Mouse (Mus musculus) midbrain, embryonic 10.5 days (tissue): Measurements from ENCODE around the gene Jam3. TPM values are rescaled to one million over a fixed set of nuclear protein-coding genes. Genes with fewer than 3 reads are reported as not detected.

Experiments used
- DNase-seq: peaks from one replicate; pipeline ENCODE4 v3.0.0-alpha.2; 2017; ENCODE audit warnings: low spot score
- H3K27ac ChIP-seq: fragments of 300-500 bp; sonication (generic); replicated peaks from 2 replicates; pipeline ENCODE4 v1.5.1; 2016; ENCODE audit warnings: mild to moderate bottlenecking
- H3K27me3 ChIP-seq: fragments of 300-500 bp; sonication (generic); 2 replicates; pipeline ENCODE4 v1.6.1; 2016; ENCODE audit warnings: low read depth, mild to moderate bottlenecking; ENCODE audit not compliant: poor library complexity, severe bottlenecking
- H3K36me3 ChIP-seq: fragments of 300-500 bp; sonication (generic); 2 replicates; pipeline ENCODE4 v1.6.1; 2016; ENCODE audit warnings: mild to moderate bottlenecking, moderate library complexity
- H3K4me1 ChIP-seq: fragments of 300-500 bp; sonication (generic); 2 replicates; pipeline ENCODE4 v1.6.1; 2016
- H3K4me3 ChIP-seq: fragments of 300-500 bp; sonication (generic); 2 replicates; pipeline ENCODE4 v1.5.1; 2016; ENCODE audit warnings: mild to moderate bottlenecking, moderate library complexity
- H3K9me3 ChIP-seq: fragments of 300-500 bp; sonication (generic); replicated peaks from 2 replicates; pipeline ENCODE4 v1.6.1; 2016; ENCODE audit warnings: mild to moderate bottlenecking
- WGBS: fragments of 180-500 bp; shearing (Covaris S2); methylation state at CpG from one replicate; pipeline ENCODE4 v1.1.7; 2016; 5-methylcytosine and 5-hydroxymethylcytosine counted together
- polyA plus RNA-seq: library from polyadenylated mRNA; unstranded; fragments of >200 nt; fragmentation: Nextera tagmentation; extraction: Ambion mirVana; gene quantifications from 2 replicates; pipeline ENCODE4 v1.2.1, GENCODE M21; 2016

The Jam3 gene
- polyA plus RNA-seq, 1 experiment from 2014 or later: 146 TPM

- Histone ChIP-seq H3K27ac (no peak overlapping the region), H3K4me3 (no peak overlapping the region), H3K4me1 (0 out of 2 replicates have a peak, but pooled peaks cover 7% of the 10 kb centered on the region), H3K36me3 (peaks cover 99% of the 10 kb centered on the region), H3K9me3 (no peaks in the 10 kb centered on the region), H3K27me3 (no peaks in the 10 kb centered on the region)
- WGBS: 91% methylated on average over 4 of the region's 4 CpGs
- no peak for DNase-seq
These were observed 55.7 kb downstream of the Jam3 start for GRCm38 (mm10) chr9:27099474-27099873.

- H3K9me3 ChIP-seq: no peaks in the 10 kb centered on the region
- WGBS: 87% methylated on average over 8 of the region's 8 CpGs
- H3K27ac ChIP-seq: no peak overlapping the region
- DNase-seq: no peak
- no peak overlapping the region for H3K4me3 ChIP-seq
- no peaks in the 10 kb centered on the region for H3K27me3 ChIP-seq
- H3K4me1 ChIP-seq: 0 out of 2 replicates have a peak, but pooled peaks cover 7% of the 10 kb centered on the region
- peaks cover 99% of the 10 kb centered on the region for H3K36me3 ChIP-seq
These were observed 56.7 kb downstream of the Jam3 start for GRCm38 (mm10) chr9:27098557-27098956.

- Histone ChIP-seq H3K9me3 (no peaks in the 10 kb centered on the region), H3K36me3 (peaks cover 99% of the 10 kb centered on the region), H3K27me3 (no peaks in the 10 kb centered on the region), H3K4me3 (no peak overlapping the region), H3K4me1 (0 out of 2 replicates have a peak, but pooled peaks cover 7% of the 10 kb centered on the region), H3K27ac (peak overlapping the region; percentile 55; the same call in 1 of the 2 replicates)
- WGBS: 62% methylated on average over 4 of the region's 4 CpGs
- no peak for DNase-seq
These were observed 57.1 kb downstream of the Jam3 start for GRCm38 (mm10) chr9:27098092-27098491.

GRCm38 (mm10) chr9:27092916-27093315 lies 62.3 kb downstream of the Jam3 start:
- WGBS: 88% methylated on average over 6 of the region's 6 CpGs

GRCm38 (mm10) chr9:27090801-27091775 lies 64.1 kb downstream of the Jam3 start:
- H3K27me3 ChIP-seq: no peaks in the 10 kb centered on the region
- WGBS: 94% methylated on average over 13 of the region's 13 CpGs
- peaks cover 100% of the 10 kb centered on the region for H3K36me3 ChIP-seq
- no peak overlapping the region for H3K27ac ChIP-seq
- no peaks in the 10 kb centered on the region for H3K9me3 ChIP-seq
- H3K4me3 ChIP-seq: no peak overlapping the region
- no peaks in the 10 kb centered on the region for H3K4me1 ChIP-seq
- no peak for DNase-seq

More at GRCm38 (mm10) chr9:27092916-27093315, 62.3 kb downstream of the Jam3 start:
- Histone ChIP-seq H3K27ac (no peak overlapping the region), H3K4me1 (0 out of 2 replicates have a peak, but pooled peaks cover 2% of the 10 kb centered on the region), H3K4me3 (no peak overlapping the region), H3K9me3 (no peaks in the 10 kb centered on the region), H3K36me3 (peaks cover 100% of the 10 kb centered on the region), H3K27me3 (no peaks in the 10 kb centered on the region)
- DNase-seq: no peak

GRCm38 (mm10) chr9:27090134-27090533 lies 65.1 kb downstream of the Jam3 start:
- Histone ChIP-seq H3K36me3 (peaks cover 100% of the 10 kb centered on the region), H3K27me3 (no peaks in the 10 kb centered on the region), H3K4me3 (no peak overlapping the region), H3K27ac (no peak overlapping the region), H3K9me3 (no peaks in the 10 kb centered on the region), H3K4me1 (no peaks in the 10 kb centered on the region)
- no peak for DNase-seq
- 92% methylated on average over 1 of the region's 1 CpGs for WGBS

- no peak overlapping the region for H3K27ac ChIP-seq
- no peak overlapping the region for H3K4me3 ChIP-seq
- no peaks in the 10 kb centered on the region for H3K4me1 ChIP-seq
- WGBS: 93% methylated on average over 3 of the region's 3 CpGs
- H3K36me3 ChIP-seq: peaks cover 99% of the 10 kb centered on the region
- no peak for DNase-seq
- no peaks in the 10 kb centered on the region for H3K27me3 ChIP-seq
- no peaks in the 10 kb centered on the region for H3K9me3 ChIP-seq
These were observed 67.8 kb downstream of the Jam3 start for GRCm38 (mm10) chr9:27087402-27087801.

GRCm38 (mm10) chr9:27086256-27086655 lies 69.0 kb downstream of the Jam3 start:
- Histone ChIP-seq H3K4me1 (no peaks in the 10 kb centered on the region), H3K9me3 (no peaks in the 10 kb centered on the region), H3K4me3 (no peak overlapping the region), H3K27me3 (no peaks in the 10 kb centered on the region), H3K27ac (no peak overlapping the region), H3K36me3 (peaks cover 99% of the 10 kb centered on the region)
- 93% methylated on average over 5 of the region's 5 CpGs for WGBS
- DNase-seq: no peak

- no peak for DNase-seq
- Histone ChIP-seq H3K27ac (no peak overlapping the region), H3K4me1 (no peaks in the 10 kb centered on the region), H3K9me3 (no peaks in the 10 kb centered on the region), H3K27me3 (no peaks in the 10 kb centered on the region), H3K36me3 (peaks cover 95% of the 10 kb centered on the region), H3K4me3 (no peak overlapping the region)
These were observed 79.4 kb downstream of the Jam3 start for GRCm38 (mm10) chr9:27075812-27076211.

GRCm38 (mm10) chr9:27074677-27075076 lies 80.5 kb downstream of the Jam3 start:
- no peak for DNase-seq
- no peak overlapping the region for H3K4me3 ChIP-seq
- H3K9me3 ChIP-seq: no peaks in the 10 kb centered on the region
- H3K27ac ChIP-seq: no peak overlapping the region
- 79% methylated on average over 1 of the region's 1 CpGs for WGBS
- H3K4me1 ChIP-seq: no peaks in the 10 kb centered on the region
- H3K36me3 ChIP-seq: peaks cover 95% of the 10 kb centered on the region
- no peaks in the 10 kb centered on the region for H3K27me3 ChIP-seq

GRCm38 (mm10) chr9:27070895-27071294 lies 84.3 kb downstream of the Jam3 start:
- Histone ChIP-seq H3K36me3 (peaks cover 99% of the 10 kb centered on the region), H3K27me3 (no peaks in the 10 kb centered on the region), H3K4me1 (no peaks in the 10 kb centered on the region), H3K4me3 (no peak overlapping the region), H3K9me3 (no peaks in the 10 kb centered on the region), H3K27ac (no peak overlapping the region)
- WGBS: 91% methylated on average over 4 of the region's 4 CpGs
- DNase-seq: no peak

- Histone ChIP-seq H3K9me3 (no peaks in the 10 kb centered on the region), H3K27ac (no peak overlapping the region), H3K4me1 (no peaks in the 10 kb centered on the region), H3K27me3 (no peaks in the 10 kb centered on the region), H3K4me3 (no peak overlapping the region), H3K36me3 (peaks cover 97% of the 10 kb centered on the region)
- DNase-seq: no peak
- 97% methylated on average over 5 of the region's 5 CpGs for WGBS
These were observed 96.9 kb downstream of the Jam3 start for GRCm38 (mm10) chr9:27058341-27058740.

GRCm38 (mm10) chr9:27049492-27049891 lies 105.7 kb downstream of the Jam3 start:
- no peaks in the 10 kb centered on the region for H3K27me3 ChIP-seq
- peaks cover 97% of the 10 kb centered on the region for H3K36me3 ChIP-seq
- no peak overlapping the region for H3K4me3 ChIP-seq
- H3K27ac ChIP-seq: no peak overlapping the region
- DNase-seq: no peak
- WGBS: 93% methylated on average over 2 of the region's 2 CpGs
- no peaks in the 10 kb centered on the region for H3K9me3 ChIP-seq
- H3K4me1 ChIP-seq: no peaks in the 10 kb centered on the region
